Mouse (Mus musculus): Measurements from ENCODE around the gene Tspan1. TPM values are rescaled to one million over a fixed set of nuclear protein-coding genes. Genes with fewer than 3 reads are reported as not detected.

The Tspan1 gene
- polyA plus RNA-seq, 1 experiment from 2014 or later: 76.4 TPM

DNA sequence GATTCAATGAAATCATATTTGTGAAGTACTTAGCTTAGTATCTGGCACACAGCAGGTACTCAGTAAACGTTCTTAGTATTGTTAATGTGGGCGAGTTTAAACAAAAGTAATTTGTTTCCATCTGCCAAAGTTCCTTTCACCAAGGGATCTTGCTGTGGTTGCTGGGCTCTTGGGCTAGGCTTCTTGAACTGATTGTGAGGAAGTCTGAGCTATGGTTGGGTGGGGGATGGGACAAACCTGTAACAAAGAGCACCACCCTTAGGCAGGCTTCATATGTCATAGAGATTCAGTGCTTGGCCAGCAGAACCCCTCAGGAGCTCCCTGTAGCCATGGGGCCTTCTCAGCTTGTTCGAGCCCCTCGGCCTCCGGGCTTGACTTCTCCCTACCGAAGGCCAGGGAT is 5.7 kb upstream of the Tspan1 start, which contains the start of the genes 1700042G07Rik and Gm49337:
1700042G07Rik (plus strand) TSS at position 301 of the 400 bp plus-strand sequence.
Gm49337 (plus strand) TSS at position 313 of the 400 bp plus-strand sequence.
- H3K4me3 ChIP-seq (replicated peaks; ENCODE audit: low read length): no peak within 1 kb of the TSS
- no peaks in the 10 kb centered on the region for H3K9me3 ChIP-seq (replicated peaks; ENCODE audit: control insufficient read depth, low read length)
- no peaks in the 10 kb centered on the region for H3K27me3 ChIP-seq (ENCODE audit: control insufficient read depth, insufficient read depth, low read length)
- WGBS: 83% methylated on average over 6 of the region's 6 CpGs
- H3K9ac ChIP-seq (ENCODE audit: low read length): no peak within 1 kb of the TSS
- H3K36me3 ChIP-seq (ENCODE audit: control insufficient read depth, insufficient read depth, low read length): no peaks in the 10 kb centered on the region
- peak within 1 kb of the TSS; percentile 24; the same call in 1 of the 2 replicates for H3K27ac ChIP-seq (ENCODE audit: low read length)
- H3K4me2 ChIP-seq (ENCODE audit: low read depth, low read length): no peak within 1 kb of the TSS
- H3K4me1 ChIP-seq (ENCODE audit: control insufficient read depth, insufficient read depth, low read length): peaks cover 24% of the 10 kb centered on the region
- ATAC-seq (ENCODE audit: insufficient read depth, low FRiP score): no peak

DNA sequence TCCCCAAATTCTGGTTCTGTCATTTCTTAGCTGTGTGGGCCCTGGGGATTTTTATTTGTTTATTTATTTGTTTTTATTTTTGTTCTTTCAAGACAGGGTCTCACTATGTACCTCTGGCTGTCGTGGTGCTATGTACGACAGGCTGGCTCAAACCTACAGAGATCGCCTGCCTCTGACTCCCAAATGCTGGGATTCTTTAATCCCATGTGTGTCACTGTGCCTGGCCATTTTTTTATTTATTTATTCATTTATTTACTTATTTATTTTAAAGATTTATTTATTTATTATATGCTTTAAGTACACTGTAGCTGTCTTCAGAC is 1.9 kb upstream of the Tspan1 start:
- Histone ChIP-seq H3K9ac (ENCODE audit: low read length) (no peak overlapping the region), H3K4me1 (ENCODE audit: control insufficient read depth, insufficient read depth, low read length) (no peaks in the 10 kb centered on the region; the same call in 1 of the 2 replicates), H3K4me2 (ENCODE audit: low read depth, low read length) (no peak overlapping the region), H3K27me3 (ENCODE audit: control insufficient read depth, insufficient read depth, low read length) (no peaks in the 10 kb centered on the region), H3K27ac (ENCODE audit: low read length) (no peak overlapping the region), H3K36me3 (ENCODE audit: control insufficient read depth, insufficient read depth, low read length) (no peaks in the 10 kb centered on the region), H3K9me3 (replicated peaks; ENCODE audit: control insufficient read depth, low read length) (no peaks in the 10 kb centered on the region), H3K4me3 (replicated peaks; ENCODE audit: low read length) (no peak overlapping the region)
- 66% methylated on average over 3 of the region's 3 CpGs for WGBS
- ATAC-seq (ENCODE audit: insufficient read depth, low FRiP score): no peak

GRCm38 (mm10) chr4:116168617-116169352 is 1.4 kb upstream of the Tspan1 start:
- H3K27ac ChIP-seq (ENCODE audit: low read length): no peak overlapping the region
- 0 out of 2 replicates have a peak, but pooled peaks have one; percentile 23 for ATAC-seq (ENCODE audit: insufficient read depth, low FRiP score)
- H3K4me3 ChIP-seq (replicated peaks; ENCODE audit: low read length): no peak overlapping the region
- no peaks in the 10 kb centered on the region for H3K27me3 ChIP-seq (ENCODE audit: control insufficient read depth, insufficient read depth, low read length)
- no peaks in the 10 kb centered on the region for H3K4me1 ChIP-seq (ENCODE audit: control insufficient read depth, insufficient read depth, low read length)
- no peak overlapping the region for H3K4me2 ChIP-seq (ENCODE audit: low read depth, low read length)
- no peaks in the 10 kb centered on the region for H3K36me3 ChIP-seq (ENCODE audit: control insufficient read depth, insufficient read depth, low read length)
- WGBS: 66% methylated on average over 8 of the region's 8 CpGs
- H3K9me3 ChIP-seq (replicated peaks; ENCODE audit: control insufficient read depth, low read length): no peaks in the 10 kb centered on the region
- H3K9ac ChIP-seq (ENCODE audit: low read length): no peak overlapping the region

- Histone ChIP-seq H3K9ac (ENCODE audit: low read length) (no peak overlapping the region), H3K4me1 (ENCODE audit: control insufficient read depth, insufficient read depth, low read length) (no peaks in the 10 kb centered on the region), H3K9me3 (replicated peaks; ENCODE audit: control insufficient read depth, low read length) (no peaks in the 10 kb centered on the region), H3K27ac (ENCODE audit: low read length) (peak overlapping the region; percentile 87), H3K4me2 (ENCODE audit: low read depth, low read length) (peak overlapping the region; percentile 38), H3K4me3 (replicated peaks; ENCODE audit: low read length) (peak overlapping the region; percentile 9; the same call in 1 of the 2 replicates), H3K27me3 (ENCODE audit: control insufficient read depth, insufficient read depth, low read length) (no peaks in the 10 kb centered on the region), H3K36me3 (ENCODE audit: control insufficient read depth, insufficient read depth, low read length) (no peaks in the 10 kb centered on the region)
- ATAC-seq (ENCODE audit: insufficient read depth, low FRiP score): peak; percentile 54; the same call in 1 of the 2 replicates
- WGBS: 38% methylated on average over 8 of the region's 8 CpGs
Measured at GRCm38 (mm10) chr4:116165708-116166407, 1.5 kb downstream of the Tspan1 start.

DNA sequence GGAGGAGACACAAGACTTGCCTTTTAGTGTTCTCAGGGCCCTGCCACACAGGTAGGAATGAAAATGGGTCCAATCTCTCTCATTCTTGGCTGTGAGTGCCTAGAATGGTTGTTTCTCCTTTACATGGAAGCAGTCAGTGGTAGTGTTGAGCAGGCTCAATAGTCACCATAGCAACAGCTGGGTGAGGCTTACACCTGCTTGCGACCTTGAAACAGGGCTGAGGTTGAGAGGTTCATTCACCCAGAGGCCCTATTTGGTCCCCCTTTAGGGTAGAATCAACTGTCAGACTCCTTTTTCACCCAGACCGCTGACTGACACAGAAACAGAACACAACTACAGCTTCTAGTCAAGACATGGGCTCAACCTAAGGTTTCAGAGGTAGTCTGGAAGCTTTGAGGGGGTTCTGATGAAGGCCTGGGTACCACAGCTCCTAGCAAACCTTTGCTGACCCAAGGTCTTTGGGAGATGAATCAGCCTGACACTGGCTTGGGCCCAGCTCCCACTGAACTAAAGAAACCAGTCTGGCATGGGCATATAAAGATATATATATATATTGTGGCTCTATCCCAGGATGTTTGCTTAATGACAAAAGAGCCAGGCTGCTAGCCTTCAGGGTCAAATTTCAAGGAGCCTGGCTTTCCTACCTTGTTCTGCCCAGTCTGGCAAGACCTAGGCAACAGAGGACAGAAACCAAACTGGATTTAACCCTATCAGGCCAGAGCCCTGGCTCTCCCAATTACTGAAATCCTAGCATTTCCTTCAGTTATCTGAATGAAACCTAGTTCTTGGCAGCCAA is 2.4 kb downstream of the Tspan1 start:
- Histone ChIP-seq H3K4me1 (ENCODE audit: control insufficient read depth, insufficient read depth, low read length) (no peaks in the 10 kb centered on the region), H3K4me3 (replicated peaks; ENCODE audit: low read length) (no peak overlapping the region), H3K27ac (ENCODE audit: low read length) (peak overlapping the region; percentile 87), H3K36me3 (ENCODE audit: control insufficient read depth, insufficient read depth, low read length) (no peaks in the 10 kb centered on the region), H3K9me3 (replicated peaks; ENCODE audit: control insufficient read depth, low read length) (no peaks in the 10 kb centered on the region), H3K27me3 (ENCODE audit: control insufficient read depth, insufficient read depth, low read length) (no peaks in the 10 kb centered on the region), H3K4me2 (ENCODE audit: low read depth, low read length) (peak overlapping the region; percentile 16; the same call in 1 of the 2 replicates), H3K9ac (ENCODE audit: low read length) (0 out of 2 replicates have a peak overlapping the region, but pooled peaks have one; percentile 11)
- ATAC-seq (ENCODE audit: insufficient read depth, low FRiP score): peak; percentile 60; the same call in 1 of the 2 replicates
- 66% methylated on average over 2 of the region's 2 CpGs for WGBS

DNA sequence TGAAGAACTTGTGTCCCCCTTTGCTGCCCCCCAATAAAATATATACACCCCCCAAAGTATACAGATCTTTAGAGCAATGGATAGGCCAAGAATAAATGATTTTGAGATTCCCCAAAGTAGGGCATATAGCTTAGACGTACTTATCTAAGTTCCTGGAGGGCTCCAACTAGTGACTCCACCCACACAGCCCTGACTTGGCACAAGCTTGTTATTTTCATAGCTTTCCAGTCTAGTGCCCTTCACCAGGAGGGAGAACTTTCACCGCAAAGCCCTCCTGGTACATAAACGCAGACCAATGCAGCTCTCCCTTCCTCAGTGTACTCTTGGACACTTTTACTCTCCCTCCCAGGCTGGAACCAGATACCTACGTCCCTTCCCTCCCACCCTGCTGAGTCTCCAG is 5.3 kb downstream of the Tspan1 start:
- 75% methylated on average over 4 of the region's 4 CpGs for WGBS
- no peak overlapping the region for H3K9ac ChIP-seq (ENCODE audit: low read length)
- ATAC-seq (ENCODE audit: insufficient read depth, low FRiP score): no peak

GRCm38 (mm10) chr4:116160769-116161168 is 6.6 kb downstream of the Tspan1 start:
- Histone ChIP-seq H3K36me3 (ENCODE audit: control insufficient read depth, insufficient read depth, low read length) (peaks cover 18% of the 10 kb centered on the region; the same call in 1 of the 2 replicates), H3K4me2 (ENCODE audit: low read depth, low read length) (no peak overlapping the region)

More for the DNA sequence above, 5.3 kb downstream of the Tspan1 start:
- H3K9me3 ChIP-seq (replicated peaks; ENCODE audit: control insufficient read depth, low read length): no peaks in the 10 kb centered on the region
- H3K27ac ChIP-seq (ENCODE audit: low read length): no peak overlapping the region
- peaks cover 5% of the 10 kb centered on the region; the same call in 1 of the 2 replicates for H3K36me3 ChIP-seq (ENCODE audit: control insufficient read depth, insufficient read depth, low read length)
- H3K4me3 ChIP-seq (replicated peaks; ENCODE audit: low read length): no peak overlapping the region
- H3K4me2 ChIP-seq (ENCODE audit: low read depth, low read length): no peak overlapping the region
- H3K27me3 ChIP-seq (ENCODE audit: control insufficient read depth, insufficient read depth, low read length): no peaks in the 10 kb centered on the region
- H3K4me1 ChIP-seq (ENCODE audit: control insufficient read depth, insufficient read depth, low read length): no peaks in the 10 kb centered on the region

GRCm38 (mm10) chr4:116159912-116160311 is 7.5 kb downstream of the Tspan1 start:
- H3K4me2 ChIP-seq (ENCODE audit: low read depth, low read length): no peak overlapping the region
- ATAC-seq (ENCODE audit: insufficient read depth, low FRiP score): no peak

More at GRCm38 (mm10) chr4:116160769-116161168, 6.6 kb downstream of the Tspan1 start:
- Histone ChIP-seq H3K4me3 (replicated peaks; ENCODE audit: low read length) (no peak overlapping the region), H3K27me3 (ENCODE audit: control insufficient read depth, insufficient read depth, low read length) (no peaks in the 10 kb centered on the region), H3K4me1 (ENCODE audit: control insufficient read depth, insufficient read depth, low read length) (no peaks in the 10 kb centered on the region), H3K27ac (ENCODE audit: low read length) (no peak overlapping the region), H3K9ac (ENCODE audit: low read length) (no peak overlapping the region), H3K9me3 (replicated peaks; ENCODE audit: control insufficient read depth, low read length) (no peaks in the 10 kb centered on the region)
- 67% methylated on average over 3 of the region's 3 CpGs for WGBS
- no peak for ATAC-seq (ENCODE audit: insufficient read depth, low FRiP score)

More at GRCm38 (mm10) chr4:116159912-116160311, 7.5 kb downstream of the Tspan1 start:
- Histone ChIP-seq H3K36me3 (ENCODE audit: control insufficient read depth, insufficient read depth, low read length) (peaks cover 26% of the 10 kb centered on the region; the same call in 1 of the 2 replicates), H3K27me3 (ENCODE audit: control insufficient read depth, insufficient read depth, low read length) (no peaks in the 10 kb centered on the region), H3K9me3 (replicated peaks; ENCODE audit: control insufficient read depth, low read length) (no peaks in the 10 kb centered on the region), H3K9ac (ENCODE audit: low read length) (no peak overlapping the region), H3K4me1 (ENCODE audit: control insufficient read depth, insufficient read depth, low read length) (no peaks in the 10 kb centered on the region), H3K27ac (ENCODE audit: low read length) (no peak overlapping the region), H3K4me3 (replicated peaks; ENCODE audit: low read length) (no peak overlapping the region)
- 71% methylated on average over 3 of the region's 3 CpGs for WGBS

Data from stomach, embryonic 16.5 days (tissue).